Mouse (Mus musculus): Measurements from ENCODE around the gene Jund. TPM values are rescaled to one million over a fixed set of nuclear protein-coding genes. Genes with fewer than 3 reads are reported as not detected.

Gene Jund
- polyA plus RNA-seq, 1 experiment: 48.1 TPM

GRCm38 (mm10) chr8:70742981-70743655 is 44.4 kb downstream of the Jund start:
- no peaks in the 10 kb centered on the region for H3K4me1 ChIP-seq (ENCODE audit: control insufficient read depth, insufficient read depth, low read length)
- TF ChIP-seq POLR2A (IDR thresholded peaks at IDR 0.05; ENCODE audit: borderline replicate concordance, control insufficient read depth, low read depth, low read length) (no peak), CTCF (IDR thresholded peaks at IDR 0.05; ENCODE audit: control insufficient read depth, insufficient read depth, low read length) (no peak)
- H3K4me3 ChIP-seq (replicated peaks; ENCODE audit: control insufficient read depth, low read depth, low read length): no peak overlapping the region
- H3K27ac ChIP-seq (ENCODE audit: control insufficient read depth, insufficient read depth, low read depth, low read length, poor library complexity): no peak overlapping the region
- WGBS: 3% methylated on average over 38 of the region's 38 CpGs

- TF ChIP-seq POLR2A (IDR thresholded peaks at IDR 0.05; ENCODE audit: borderline replicate concordance, control insufficient read depth, low read depth, low read length): no peak
- no peak for TF ChIP-seq CTCF (IDR thresholded peaks at IDR 0.05; ENCODE audit: control insufficient read depth, insufficient read depth, low read length)
- H3K4me1 ChIP-seq (ENCODE audit: control insufficient read depth, insufficient read depth, low read length): no peaks in the 10 kb centered on the region
- H3K4me3 ChIP-seq (replicated peaks; ENCODE audit: control insufficient read depth, low read depth, low read length): peak overlapping the region; percentile 37
- 3% methylated on average over 48 of the region's 48 CpGs for WGBS
- no peak overlapping the region for H3K27ac ChIP-seq (ENCODE audit: control insufficient read depth, insufficient read depth, low read depth, low read length, poor library complexity)
Measured at GRCm38 (mm10) chr8:70743656-70744590, 45.2 kb downstream of the Jund start.

DNA sequence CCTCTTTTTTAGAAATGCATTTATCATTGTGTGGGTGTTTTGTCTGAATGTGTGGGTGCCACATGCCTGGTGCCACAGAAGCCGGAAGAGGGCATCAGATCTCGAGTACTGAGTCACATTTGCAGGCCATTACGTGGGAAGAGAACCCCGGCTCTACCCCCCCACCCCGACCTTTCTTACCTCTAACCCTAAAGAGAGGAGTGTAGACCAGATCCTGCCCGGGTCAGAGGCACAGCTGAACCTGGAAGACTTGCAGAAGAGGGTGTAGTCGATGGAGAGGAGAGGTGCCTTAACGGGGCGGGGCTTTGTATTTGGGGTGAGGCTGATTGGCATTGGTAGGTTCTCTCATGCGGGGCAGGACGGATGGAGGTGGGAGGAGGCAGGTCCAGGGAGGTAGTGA is 46.1 kb downstream of the Jund start:
- no peak overlapping the region for H3K27ac ChIP-seq (ENCODE audit: control insufficient read depth, insufficient read depth, low read depth, low read length, poor library complexity)
- no peaks in the 10 kb centered on the region for H3K4me1 ChIP-seq (ENCODE audit: control insufficient read depth, insufficient read depth, low read length)
- 38% methylated on average over 11 of the region's 11 CpGs for WGBS
- TF ChIP-seq POLR2A (IDR thresholded peaks at IDR 0.05; ENCODE audit: borderline replicate concordance, control insufficient read depth, low read depth, low read length) (no peak), CTCF (IDR thresholded peaks at IDR 0.05; ENCODE audit: control insufficient read depth, insufficient read depth, low read length) (no peak)
- no peak overlapping the region for H3K4me3 ChIP-seq (replicated peaks; ENCODE audit: control insufficient read depth, low read depth, low read length)

GRCm38 (mm10) chr8:70745691-70746220 is 47.0 kb downstream of the Jund start:
- no peaks in the 10 kb centered on the region for H3K4me1 ChIP-seq (ENCODE audit: control insufficient read depth, insufficient read depth, low read length)
- no peak overlapping the region for H3K4me3 ChIP-seq (replicated peaks; ENCODE audit: control insufficient read depth, low read depth, low read length)
- TF ChIP-seq CTCF (IDR thresholded peaks at IDR 0.05; ENCODE audit: control insufficient read depth, insufficient read depth, low read length): no peak
- no peak for TF ChIP-seq POLR2A (IDR thresholded peaks at IDR 0.05; ENCODE audit: borderline replicate concordance, control insufficient read depth, low read depth, low read length)
- no peak overlapping the region for H3K27ac ChIP-seq (ENCODE audit: control insufficient read depth, insufficient read depth, low read depth, low read length, poor library complexity)
- WGBS: 72% methylated on average over 19 of the region's 19 CpGs

GRCm38 (mm10) chr8:70746676-70747075 is 47.9 kb downstream of the Jund start:
- no peak overlapping the region for H3K4me3 ChIP-seq (replicated peaks; ENCODE audit: control insufficient read depth, low read depth, low read length)
- H3K27ac ChIP-seq (ENCODE audit: control insufficient read depth, insufficient read depth, low read depth, low read length, poor library complexity): no peak overlapping the region
- no peak for TF ChIP-seq CTCF (IDR thresholded peaks at IDR 0.05; ENCODE audit: control insufficient read depth, insufficient read depth, low read length)
- TF ChIP-seq POLR2A (IDR thresholded peaks at IDR 0.05; ENCODE audit: borderline replicate concordance, control insufficient read depth, low read depth, low read length): no peak
- no peaks in the 10 kb centered on the region for H3K4me1 ChIP-seq (ENCODE audit: control insufficient read depth, insufficient read depth, low read length)
- 89% methylated on average over 9 of the region's 9 CpGs for WGBS

- TF ChIP-seq CTCF (IDR thresholded peaks at IDR 0.05; ENCODE audit: control insufficient read depth, insufficient read depth, low read length) (no peak), POLR2A (IDR thresholded peaks at IDR 0.05; ENCODE audit: borderline replicate concordance, control insufficient read depth, low read depth, low read length) (no peak)
- Histone ChIP-seq H3K4me3 (replicated peaks; ENCODE audit: control insufficient read depth, low read depth, low read length) (no peak overlapping the region), H3K27ac (ENCODE audit: control insufficient read depth, insufficient read depth, low read depth, low read length, poor library complexity) (no peak overlapping the region), H3K4me1 (ENCODE audit: control insufficient read depth, insufficient read depth, low read length) (no peaks in the 10 kb centered on the region)
- 84% methylated on average over 18 of the region's 18 CpGs for WGBS
Measured at GRCm38 (mm10) chr8:70747211-70747890, 48.6 kb downstream of the Jund start.

- TF ChIP-seq CTCF (IDR thresholded peaks at IDR 0.05; ENCODE audit: control insufficient read depth, insufficient read depth, low read length) (no peak), POLR2A (IDR thresholded peaks at IDR 0.05; ENCODE audit: borderline replicate concordance, control insufficient read depth, low read depth, low read length) (no peak)
- no peaks in the 10 kb centered on the region for H3K4me1 ChIP-seq (ENCODE audit: control insufficient read depth, insufficient read depth, low read length)
- H3K4me3 ChIP-seq (replicated peaks; ENCODE audit: control insufficient read depth, low read depth, low read length): no peak overlapping the region
- no peak overlapping the region for H3K27ac ChIP-seq (ENCODE audit: control insufficient read depth, insufficient read depth, low read depth, low read length, poor library complexity)
- 79% methylated on average over 23 of the region's 23 CpGs for WGBS
Measured at GRCm38 (mm10) chr8:70748246-70749096, 49.7 kb downstream of the Jund start.

Measured in bone marrow, adult 2 months (tissue).